Comparison of ENCODE assay signal across 14 mouse cellular contexts in the genomic region with DNA sequence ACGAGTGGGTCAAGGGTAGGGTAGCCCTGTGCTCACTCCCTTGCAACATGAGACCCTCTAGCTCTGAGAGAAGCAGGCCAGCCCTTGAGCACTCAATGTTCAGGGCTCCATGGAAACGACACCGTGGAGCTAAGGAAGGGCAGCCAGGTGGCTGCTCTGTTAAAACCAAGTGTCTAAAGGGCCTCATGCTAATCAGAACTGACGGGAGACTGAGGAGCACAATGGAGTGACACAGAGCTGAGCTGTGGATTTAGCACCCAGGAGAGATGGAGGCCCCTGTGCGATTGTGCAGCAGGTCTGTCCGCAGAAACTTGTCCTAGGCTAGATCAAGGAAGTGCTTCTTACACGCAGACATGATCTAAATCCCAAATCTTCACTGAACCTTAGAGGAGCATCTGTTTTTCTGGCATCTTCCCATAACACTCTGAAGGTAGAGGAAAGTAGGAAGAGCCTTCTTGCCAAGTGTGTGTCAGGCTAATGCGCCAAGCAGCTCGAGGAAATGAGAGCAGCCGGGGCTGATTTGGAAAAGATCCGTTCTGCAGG. TPM values are rescaled to one million over a fixed set of nuclear protein-coding genes. Genes with fewer than 3 reads are reported as not detected.
DNase-seq lines count a peak whose midpoint lies in the region; ATAC-seq lines count a peak whose summit lies in the region.
"Had no signal": no experiment of that assay in that cellular context is flagged by ENCODE, and none has a peak within 500 bp of the region (broad histone marks: within the 10 kb centered on the region; RNA-seq: fewer than 3 reads in every experiment).

No protein-coding gene starts in this region.

- no peak overlapping the region for H3K4me3 ChIP-seq in hindbrain, embryonic 13.5 days
- H3K4me3 ChIP-seq in hindbrain, embryonic 11.5 days (ENCODE audit: low read depth, low read length) = no peak overlapping the region
- no peak overlapping the region for H3K4me3 ChIP-seq in midbrain, embryonic 14.5 days (replicated peaks; ENCODE audit: low read depth, low read length)
- H3K4me3 ChIP-seq: embryonic facial prominence, embryonic 13.5 days; lung, embryonic 15.5 days had no signal

- 64% methylated on average over 11 of the region's 11 CpGs for WGBS in hindbrain, embryonic 13.5 days
- WGBS in hindbrain, embryonic 11.5 days = 66% methylated on average over 11 of the region's 11 CpGs
- 25% methylated on average over 11 of the region's 11 CpGs for WGBS in midbrain, embryonic 14.5 days

- ATAC-seq in hindbrain, embryonic 13.5 days (ENCODE audit: low FRiP score) = 0 out of 2 replicates have a peak, but pooled peaks have one; percentile 17
- ATAC-seq in hindbrain, embryonic 11.5 days (ENCODE audit: low FRiP score) = no peak
- peak; percentile 69; the same call in 1 of the 2 replicates for ATAC-seq in cerebellum, adult (ENCODE audit: insufficient number of reproducible peaks, low FRiP score, low TSS enrichment)
- no peak; the same call in 1 of the 2 replicates for ATAC-seq in midbrain, embryonic 14.5 days (ENCODE audit: low FRiP score, low TSS enrichment)
- no peak for ATAC-seq in activated CD4-positive, CD25-positive, alpha-beta regulatory T cell, adult 4 months

- no peak overlapping the region for H3K4me2 ChIP-seq in hindbrain, embryonic 13.5 days
- no peak overlapping the region for H3K4me2 ChIP-seq in hindbrain, embryonic 11.5 days (replicated peaks; ENCODE audit: low read depth, low read length)
- no peak overlapping the region for H3K4me2 ChIP-seq in midbrain, embryonic 14.5 days (ENCODE audit: low read length)
- H3K4me2 ChIP-seq: embryonic facial prominence, embryonic 13.5 days; lung, embryonic 15.5 days had no signal

- peaks cover 6% of the 10 kb centered on the region for H3K4me1 ChIP-seq in hindbrain, embryonic 13.5 days (replicated peaks)
- H3K4me1 ChIP-seq in hindbrain, embryonic 11.5 days (replicated peaks; ENCODE audit: control insufficient read depth, insufficient read depth, low read length) = peaks cover 3% of the 10 kb centered on the region
- H3K4me1 ChIP-seq in midbrain, embryonic 14.5 days (ENCODE audit: control insufficient read depth, insufficient read depth, low read length) = peaks cover 3% of the 10 kb centered on the region

- H3K36me3 ChIP-seq in hindbrain, embryonic 13.5 days = peaks cover 20% of the 10 kb centered on the region
- H3K36me3 ChIP-seq in hindbrain, embryonic 11.5 days (ENCODE audit: control insufficient read depth, insufficient read depth, low read length) = no peaks in the 10 kb centered on the region
- peaks cover 25% of the 10 kb centered on the region for H3K36me3 ChIP-seq in midbrain, embryonic 14.5 days (ENCODE audit: control insufficient read depth, insufficient read depth, low read length)
- H3K36me3 ChIP-seq: lung, embryonic 15.5 days had no signal

- no peaks in the 10 kb centered on the region for H3K9me3 ChIP-seq in hindbrain, embryonic 13.5 days
- no peaks in the 10 kb centered on the region for H3K9me3 ChIP-seq in hindbrain, embryonic 11.5 days (ENCODE audit: control insufficient read depth, low read length)
- no peaks in the 10 kb centered on the region for H3K9me3 ChIP-seq in midbrain, embryonic 14.5 days (ENCODE audit: control insufficient read depth, low read length)
- H3K9me3 ChIP-seq: embryonic facial prominence, embryonic 13.5 days; lung, embryonic 15.5 days had no signal

- DNase-seq in hindbrain, embryonic 11.5 days (ENCODE audit: low spot score) = no peak
- peak; percentile 80 to 84 for DNase-seq in cerebellum, postnatal 10 days
- DNase-seq in midbrain, embryonic 14.5 days = peak; percentile 43
- DNase-seq in urinary bladder, postnatal 4 days (ENCODE audit: low spot score in 2 of 2) = no peak
- DNase-seq in adrenal gland, postnatal 36 days = no peak
- DNase-seq: gastrocnemius, postnatal 14 days; kidney, adult 2 months; layer of hippocampus, adult 9-11 months had no signal

- H3K27ac ChIP-seq in hindbrain, embryonic 13.5 days = no peak overlapping the region
- H3K27ac ChIP-seq in hindbrain, embryonic 11.5 days (ENCODE audit: low read depth, low read length) = no peak overlapping the region
- no peak overlapping the region for H3K27ac ChIP-seq in midbrain, embryonic 14.5 days (replicated peaks; ENCODE audit: low read depth, low read length)
- H3K27ac ChIP-seq: embryonic facial prominence, embryonic 13.5 days; lung, embryonic 15.5 days had no signal

- H3K27me3 ChIP-seq in hindbrain, embryonic 13.5 days = no peaks in the 10 kb centered on the region
- H3K27me3 ChIP-seq in hindbrain, embryonic 11.5 days (ENCODE audit: control insufficient read depth, insufficient read depth, low read length) = no peaks in the 10 kb centered on the region
- no peaks in the 10 kb centered on the region for H3K27me3 ChIP-seq in midbrain, embryonic 14.5 days (ENCODE audit: control insufficient read depth, insufficient read depth, low read length)
- H3K27me3 ChIP-seq: CH12.LX; embryonic facial prominence, embryonic 13.5 days; lung, embryonic 15.5 days had no signal

- no peak overlapping the region for H3K9ac ChIP-seq in hindbrain, embryonic 13.5 days
- H3K9ac ChIP-seq in hindbrain, embryonic 11.5 days (ENCODE audit: low read depth, low read length) = no peak overlapping the region
- H3K9ac ChIP-seq in midbrain, embryonic 14.5 days (replicated peaks; ENCODE audit: low read length) = no peak overlapping the region
- H3K9ac ChIP-seq: embryonic facial prominence, embryonic 13.5 days; lung, embryonic 15.5 days had no signal

RNA-seq across cellular contexts. Expression of gene Nfrkb, which starts 41.6 kb away (rescaled TPM):
- 26.9 and 28.3 TPM in 2 replicates for polyA plus RNA-seq in hindbrain, embryonic 13.5 days (2015; fragmentation: Nextera tagmentation; extraction: Ambion mirVana)
- polyA plus RNA-seq in hindbrain, embryonic 11.5 days (2014; fragmentation: Nextera tagmentation; extraction: Ambion mirVana) = 22.3 and 29.4 TPM in 2 replicates
- 35.5 and 41.8 TPM in 2 replicates for polyA plus RNA-seq in midbrain, embryonic 14.5 days (2014; fragmentation: Nextera tagmentation; extraction: Ambion mirVana)
- 10 to 100 TPM; 26.8 to 32.0 TPM for polyA plus RNA-seq in activated CD4-positive, CD25-positive, alpha-beta regulatory T cell, adult 4 months (2017; shearing (Covaris generic))
- total RNA-seq in adrenal gland, postnatal 36 days (2021) = 10 to 100 TPM; 17.9 to 20.3 TPM

Comparison
In these comparisons a context has a peak if more than half of its experiments do, and no peak if none do; other contexts are left out.
1. ATAC-seq: peak in hindbrain, embryonic 13.5 days (single experiment) and cerebellum, adult (single experiment); none in hindbrain, embryonic 11.5 days (single experiment), midbrain, embryonic 14.5 days (single experiment) and activated CD4-positive, CD25-positive, alpha-beta regulatory T cell, adult 4 months (single experiment).
2. DNase-seq: peak in cerebellum, postnatal 10 days (2 of 2) and midbrain, embryonic 14.5 days (single experiment); none in hindbrain, embryonic 11.5 days (single experiment), urinary bladder, postnatal 4 days (0 of 2) and adrenal gland, postnatal 36 days (0 of 2).